Mouse (Mus musculus) olfactory bulb, adult 2 months (tissue): ENCODE results near the gene Ptpn4.

Experiments
- CTCF ChIP-seq: fragments of 200-500 bp; IDR thresholded peaks from 2 replicates; pipeline ENCODE4 v1.5.1; 2012; ENCODE audit warnings: low read depth, mild to moderate bottlenecking, low read length, moderate library complexity; ENCODE audit not compliant: insufficient read depth
- POLR2A ChIP-seq: fragments of 200-500 bp; IDR thresholded peaks from 2 replicates; pipeline ENCODE4 v1.6.1; 2012; ENCODE audit warnings: mild to moderate bottlenecking, low read depth, low read length, moderate library complexity; ENCODE audit not compliant: insufficient read depth

DNA sequence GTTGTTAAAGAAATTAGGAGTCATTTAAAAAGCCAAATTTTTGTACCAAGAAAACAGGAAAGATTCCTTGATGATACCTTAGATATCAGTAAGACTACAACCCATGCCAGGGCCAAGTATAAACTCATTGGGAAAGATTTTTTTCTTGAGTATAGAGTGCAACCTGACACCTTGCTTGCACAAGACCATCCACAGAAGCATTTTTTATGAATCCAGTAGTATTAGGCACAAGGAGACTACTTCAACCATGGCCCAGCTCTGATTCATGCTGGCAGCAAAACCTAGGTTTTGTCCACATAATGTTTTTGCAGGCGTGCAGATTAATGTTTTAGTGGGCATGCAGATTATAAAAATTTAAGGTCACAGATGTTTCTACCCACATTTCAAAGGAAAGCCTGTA, 46.8 kb downstream of the Ptpn4 start:
- TF ChIP-seq CTCF (no peak), POLR2A (no peak)
